Mouse (Mus musculus): ENCODE data around the gene Arl9.
"Not testable (repeated sequence)": the region's sequence is repeated elsewhere in the genome, so short reads cannot be mapped to it uniquely, and the experiment has no call there.

Arl9 gene

DNA sequence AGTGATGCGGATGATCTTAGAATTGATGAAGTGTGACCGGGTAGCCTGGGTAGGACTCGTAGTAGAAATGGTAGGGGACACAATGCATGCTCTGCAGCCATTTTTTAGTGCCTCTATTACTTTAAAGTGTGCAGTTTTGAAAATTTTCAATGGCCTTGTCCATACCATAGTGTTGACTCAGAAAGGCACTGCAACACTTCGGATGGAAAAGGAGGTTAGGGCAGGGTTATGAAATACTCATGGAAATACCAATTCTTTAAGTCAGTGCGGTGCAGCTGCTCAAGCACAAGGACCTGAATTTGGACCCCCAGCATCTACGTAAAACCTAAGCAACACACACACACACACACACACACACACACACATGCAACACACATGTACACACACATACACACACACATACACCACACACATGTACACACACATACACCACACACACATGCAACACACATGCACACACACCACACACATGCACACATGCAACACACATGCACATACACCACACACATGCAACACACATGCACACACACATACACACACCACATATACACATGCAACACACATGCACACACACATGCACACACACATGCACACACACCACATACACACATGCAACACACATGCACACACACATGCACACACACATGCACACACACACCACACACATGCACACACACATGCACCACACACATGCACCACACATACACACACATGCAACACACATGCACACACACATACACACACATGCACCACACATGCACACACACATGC is at the start of gene Arl9:
Arl9 (plus strand) TSS at position 5 of the 771 bp plus-strand sequence.
- DNase-seq (ENCODE audit: low spot score in 2 of 2) = no peak

DNA sequence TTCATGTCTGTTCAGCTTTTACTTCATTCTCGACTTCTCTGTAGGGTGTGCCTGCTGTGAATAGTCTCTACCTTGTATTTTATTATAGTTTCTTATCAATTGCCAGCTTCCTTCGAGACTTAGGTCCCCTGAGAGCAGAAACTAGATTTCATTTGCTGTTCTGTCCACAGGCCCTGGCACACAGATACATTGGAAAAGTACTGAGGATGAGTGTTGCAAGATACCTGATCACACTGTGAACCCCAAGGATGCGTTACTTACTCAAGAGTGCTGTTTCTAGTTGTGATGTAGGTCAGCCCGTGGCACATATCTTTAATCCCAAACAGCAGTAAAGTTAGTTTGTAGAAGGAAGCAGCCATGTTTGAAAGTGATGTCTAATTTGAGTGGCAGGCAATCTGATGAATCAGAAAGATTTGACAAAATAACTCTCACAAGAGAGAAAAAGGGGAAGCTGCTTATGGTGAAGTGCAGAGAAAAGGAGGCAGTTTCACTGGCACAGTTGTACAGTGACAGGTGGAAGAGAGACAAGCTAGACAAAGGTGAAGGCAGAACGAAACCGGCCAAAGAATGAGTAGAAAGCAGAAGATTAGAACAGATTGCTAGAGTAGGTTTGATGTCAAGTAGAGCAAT is 49.5 kb upstream of the Arl9 start:
- DNase-seq (ENCODE audit: low spot score in 2 of 2) = no peak

DNA sequence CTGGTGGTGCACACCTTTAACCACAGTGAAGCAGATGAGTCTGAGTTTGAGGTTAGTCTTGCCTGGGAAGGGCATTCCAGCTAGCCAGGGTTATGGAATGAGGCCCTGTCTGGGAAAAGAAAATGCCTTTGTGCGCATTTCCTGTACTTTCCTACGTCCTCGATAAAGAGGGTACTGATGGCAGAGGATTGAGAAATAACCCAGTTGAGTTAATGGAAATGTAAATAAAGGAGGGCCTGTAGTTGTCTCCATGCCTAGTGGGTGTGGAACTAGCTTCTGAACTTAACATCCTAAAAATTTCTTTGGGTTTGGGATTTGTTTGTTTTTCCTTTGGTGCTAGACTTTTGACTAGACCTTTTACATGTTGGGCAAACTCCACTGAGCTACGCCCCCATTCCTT is 48.4 kb upstream of the Arl9 start:
- DNase-seq (ENCODE audit: low spot score in 2 of 2) = no peak

DNA sequence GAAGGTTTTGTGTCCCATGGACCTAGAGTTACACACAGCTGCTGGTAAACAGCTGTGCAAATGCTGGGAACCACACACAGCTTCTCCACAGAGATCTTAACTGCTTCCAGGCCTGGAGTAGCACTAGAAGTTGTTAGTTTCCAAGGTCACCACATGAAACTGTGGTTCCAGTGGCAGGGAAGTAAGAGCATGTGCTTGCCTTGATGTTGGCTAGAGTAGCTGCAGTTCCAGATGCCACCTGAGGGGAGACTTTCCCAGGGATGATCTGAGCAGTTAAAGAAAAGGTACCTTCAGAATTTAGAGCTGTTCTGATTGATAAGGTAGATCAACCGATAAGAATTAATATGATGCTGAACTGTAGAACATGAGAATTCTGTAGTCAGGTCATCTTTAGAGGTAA is 45.9 kb upstream of the Arl9 start:
- DNase-seq (ENCODE audit: low spot score in 2 of 2) = no peak

DNA sequence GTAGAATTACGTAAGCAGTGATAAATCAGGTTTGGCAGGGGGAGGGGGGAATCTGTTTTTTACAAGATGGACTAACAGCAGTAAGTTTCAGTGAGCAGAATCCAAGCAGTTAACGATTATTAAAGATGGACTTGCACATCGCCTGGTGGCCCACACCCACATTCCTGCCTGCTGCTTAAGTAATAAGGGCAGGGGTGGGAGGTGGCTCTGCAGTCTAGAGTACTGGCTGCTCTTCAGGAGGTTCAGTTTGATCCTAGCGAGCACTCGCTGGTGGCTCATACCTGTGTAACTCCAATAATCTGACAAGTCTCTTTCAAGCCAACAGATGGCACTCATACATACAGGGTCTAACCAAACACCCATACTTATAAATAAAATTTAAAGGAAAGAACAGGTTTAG is 44.3 kb upstream of the Arl9 start:
- DNase-seq (ENCODE audit: low spot score in 2 of 2) = no peak

DNA sequence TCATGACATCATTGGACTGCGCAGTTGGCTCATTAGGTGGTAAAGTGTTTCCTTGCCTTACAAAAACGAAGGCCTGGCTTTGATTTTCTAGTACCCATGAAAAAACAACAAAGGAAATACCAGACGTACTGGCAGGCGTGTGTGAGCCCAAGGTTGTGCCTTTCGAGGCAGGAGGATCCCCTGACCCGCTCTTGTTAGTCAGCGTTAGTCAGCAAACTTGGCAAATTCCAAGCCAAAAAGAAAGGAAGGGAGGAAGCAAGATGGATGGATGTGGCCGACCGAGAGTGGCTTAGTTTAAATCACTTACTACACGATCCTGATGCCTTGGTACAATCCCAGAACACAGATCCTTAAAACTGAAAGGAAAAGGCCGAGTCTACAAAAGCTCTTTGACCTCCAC is 41.3 kb upstream of the Arl9 start:
- DNase-seq (ENCODE audit: low spot score in 2 of 2) = no peak

DNA sequence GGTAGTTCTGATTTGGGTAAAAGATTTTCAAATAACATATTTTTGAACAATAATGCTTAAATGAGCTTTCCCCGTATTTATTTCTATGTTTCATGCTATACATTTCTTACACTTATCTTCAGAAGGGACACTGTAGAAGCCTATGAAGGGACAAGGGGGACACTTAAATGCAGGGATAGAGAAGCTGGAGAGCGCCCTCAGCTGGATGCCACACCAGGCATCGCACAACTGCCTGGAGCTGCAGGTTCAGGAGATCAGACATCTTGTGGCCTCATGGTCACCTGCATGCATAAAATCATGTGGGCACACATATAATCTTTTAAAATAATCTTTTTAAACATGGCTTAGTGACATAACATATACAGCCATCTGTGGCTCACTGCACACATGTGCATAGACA is 39.2 kb upstream of the Arl9 start:
- no peak for DNase-seq (ENCODE audit: low spot score in 2 of 2)

DNA sequence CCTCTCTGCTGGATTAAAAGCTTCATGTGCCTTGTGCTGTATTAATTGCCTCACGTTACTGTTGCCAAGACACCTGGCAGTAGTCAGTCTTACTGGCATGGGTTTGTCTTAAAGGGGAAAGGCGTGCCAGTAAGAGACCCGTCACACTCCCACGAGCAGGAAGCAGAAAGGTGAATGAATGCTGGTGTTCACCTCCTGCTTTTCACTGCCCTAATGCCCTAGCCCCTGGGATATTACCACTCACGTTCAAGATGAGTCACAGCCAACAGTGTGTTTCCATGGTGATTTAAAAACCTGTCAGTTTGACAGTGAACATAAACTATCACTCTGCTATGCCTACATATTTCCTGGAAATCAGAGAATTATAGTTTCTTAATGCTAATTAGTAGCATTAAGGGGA is 34.6 kb upstream of the Arl9 start:
- DNase-seq (ENCODE audit: low spot score in 2 of 2) = no peak

DNA sequence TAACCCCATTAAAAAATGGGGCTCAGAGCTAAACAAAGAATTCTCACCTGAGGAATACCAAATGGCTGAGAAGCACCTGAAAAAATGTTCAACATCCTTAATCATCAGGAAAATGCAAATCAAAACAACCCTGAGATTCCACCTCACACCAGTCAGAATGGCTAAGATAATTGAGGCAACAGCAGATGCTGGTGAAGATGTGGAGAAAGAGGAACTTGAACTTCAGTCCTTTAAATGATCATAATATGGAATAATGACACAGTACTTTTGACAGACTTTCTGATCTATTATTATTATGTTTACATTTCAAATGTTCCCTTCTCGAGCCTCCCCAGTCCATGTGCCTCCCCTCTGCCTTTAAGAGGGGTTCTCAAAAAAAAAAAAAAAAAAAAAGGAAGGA is 32.7 kb upstream of the Arl9 start:
- DNase-seq (ENCODE audit: low spot score in 2 of 2) = not testable (repeated sequence)

DNA sequence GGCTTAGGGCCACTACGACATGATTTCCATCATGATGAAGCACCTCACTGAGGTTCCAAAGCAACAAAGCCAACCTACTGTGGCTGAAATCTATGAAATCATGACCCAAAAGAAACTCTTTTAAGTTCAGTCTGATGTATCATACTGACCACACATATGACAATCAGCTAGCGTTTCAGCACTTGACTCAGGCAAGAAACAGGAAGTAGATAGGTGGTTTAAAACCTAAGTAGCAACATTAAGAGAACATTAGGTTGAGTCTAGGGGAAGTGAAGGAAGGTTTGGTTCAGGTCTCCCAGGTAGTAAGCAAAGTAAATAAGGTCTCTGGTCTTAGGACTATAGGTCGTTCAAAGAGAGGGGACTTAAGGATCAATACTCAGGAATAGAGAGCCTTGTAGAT is 30.4 kb upstream of the Arl9 start:
- no peak for DNase-seq (ENCODE audit: low spot score in 2 of 2)

DNA sequence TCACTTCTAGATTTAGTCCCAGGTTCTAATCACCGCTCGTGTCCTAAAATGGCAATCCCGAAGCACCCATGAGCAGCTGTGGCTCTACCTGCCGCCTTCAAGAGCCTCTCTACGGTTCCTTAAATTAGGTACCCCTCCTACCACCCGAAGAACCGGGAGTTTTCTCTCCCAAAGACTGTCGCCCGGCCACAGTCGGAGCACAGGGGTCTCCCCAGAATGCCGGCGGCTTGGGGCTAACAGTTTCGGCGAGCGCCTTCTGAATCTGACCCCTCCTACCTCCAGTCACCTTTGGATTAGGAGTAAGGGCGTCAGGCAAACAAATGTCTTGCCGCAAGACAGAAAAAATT is 29.7 kb upstream of the Arl9 start:
- DNase-seq (ENCODE audit: low spot score in 2 of 2) = no peak

DNA sequence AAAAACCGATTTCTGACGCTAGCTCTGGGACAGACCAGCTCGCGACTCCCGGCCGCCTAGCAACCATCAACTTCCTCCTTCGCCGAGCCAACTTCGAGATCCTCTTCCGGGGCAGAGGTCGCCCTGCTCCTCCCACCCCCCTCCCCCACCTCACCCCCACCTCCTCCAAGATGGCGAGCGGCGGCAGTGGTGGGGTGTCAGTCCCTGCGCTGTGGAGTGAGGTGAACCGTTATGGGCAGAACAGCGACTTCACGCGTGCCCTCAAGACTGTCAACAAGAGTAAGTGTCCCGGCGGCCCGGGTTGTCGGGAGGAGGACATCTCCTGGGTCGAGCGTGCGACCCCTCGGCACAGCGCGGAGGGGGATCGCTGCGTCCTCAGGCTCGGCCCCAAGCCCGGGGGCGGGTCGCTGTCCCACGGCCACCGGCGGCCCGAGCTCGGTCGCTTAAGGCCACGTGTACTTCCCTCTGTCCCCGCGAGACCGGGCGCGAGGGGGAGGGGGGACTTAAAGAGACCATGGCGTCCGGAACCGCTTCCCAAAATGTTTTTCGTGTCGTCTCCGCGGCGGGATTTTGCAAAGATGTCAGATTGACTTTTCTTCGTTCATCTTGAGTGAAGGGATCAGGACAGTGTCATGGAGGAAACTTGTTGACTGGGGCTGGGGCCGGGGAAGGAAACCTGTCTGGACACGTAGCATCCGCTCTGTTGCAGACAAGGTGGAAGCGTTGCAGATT is 29.1 kb upstream of the Arl9 start, which contains the start of gene Srp72:
Srp72 (plus strand) TSS at position 130 of the 732 bp plus-strand sequence.
- DNase-seq (ENCODE audit: low spot score in 2 of 2) = peak; percentile 68 to 69

DNA sequence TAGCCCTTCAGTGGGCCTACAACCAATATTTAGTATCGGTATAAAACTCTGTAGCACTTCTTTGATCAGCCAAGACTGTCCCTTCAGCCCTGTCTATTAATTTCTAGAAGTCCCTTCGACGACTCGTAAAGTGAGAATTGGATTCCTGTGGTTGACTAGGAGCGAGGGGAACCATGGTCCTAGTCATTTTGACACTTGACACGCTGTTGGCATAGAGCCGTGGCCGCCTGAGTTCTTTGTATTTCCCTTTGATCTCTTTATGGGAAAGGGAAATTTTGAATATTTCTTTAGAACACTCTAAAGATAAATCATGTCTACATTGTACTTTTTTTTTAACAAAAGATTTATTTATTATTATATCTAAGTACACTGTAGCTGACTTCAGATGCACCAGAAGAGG is 28.1 kb upstream of the Arl9 start:
- no peak for DNase-seq (ENCODE audit: low spot score in 2 of 2)

DNA sequence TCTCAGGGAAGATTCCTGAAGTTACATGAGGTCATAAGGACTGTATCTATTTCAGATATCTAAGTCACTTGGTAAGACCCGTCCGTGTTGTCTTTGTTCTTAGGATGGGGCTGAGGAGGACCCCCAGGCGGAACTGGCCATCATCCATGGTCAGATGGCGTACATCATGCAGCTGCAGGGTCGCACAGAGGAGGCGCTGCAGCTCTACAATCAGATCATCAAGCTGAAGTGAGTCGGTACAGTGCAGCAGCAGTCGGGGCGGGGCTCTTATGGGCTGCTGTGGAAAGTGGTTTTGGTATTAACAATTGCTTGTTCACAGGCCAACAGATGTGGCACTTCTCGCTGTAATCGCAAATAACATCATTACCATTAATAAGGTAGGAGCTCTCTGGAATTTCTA is 19.8 kb upstream of the Arl9 start:
- DNase-seq (ENCODE audit: low spot score in 2 of 2) = no peak

DNA sequence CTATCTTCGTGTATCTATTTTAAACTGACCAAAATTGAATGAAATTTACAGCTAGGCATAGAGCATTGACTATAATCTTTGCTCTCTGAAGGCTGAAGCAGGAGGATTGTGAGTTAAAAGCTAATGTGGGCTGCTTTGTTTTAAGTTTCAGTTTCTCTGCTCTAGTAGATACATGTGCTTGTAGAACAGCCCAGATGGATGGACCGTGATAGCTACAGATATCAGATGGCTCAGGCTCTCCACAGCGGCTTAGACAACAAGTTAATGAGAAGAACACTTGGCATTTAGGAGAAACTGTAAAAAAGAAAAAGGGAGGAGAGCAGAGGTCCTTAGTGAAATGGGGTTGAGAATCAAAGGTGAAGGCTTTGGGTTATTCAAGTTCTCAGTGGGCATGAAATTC is 13.1 kb upstream of the Arl9 start:
- DNase-seq (ENCODE audit: low spot score in 2 of 2) = no peak

DNA sequence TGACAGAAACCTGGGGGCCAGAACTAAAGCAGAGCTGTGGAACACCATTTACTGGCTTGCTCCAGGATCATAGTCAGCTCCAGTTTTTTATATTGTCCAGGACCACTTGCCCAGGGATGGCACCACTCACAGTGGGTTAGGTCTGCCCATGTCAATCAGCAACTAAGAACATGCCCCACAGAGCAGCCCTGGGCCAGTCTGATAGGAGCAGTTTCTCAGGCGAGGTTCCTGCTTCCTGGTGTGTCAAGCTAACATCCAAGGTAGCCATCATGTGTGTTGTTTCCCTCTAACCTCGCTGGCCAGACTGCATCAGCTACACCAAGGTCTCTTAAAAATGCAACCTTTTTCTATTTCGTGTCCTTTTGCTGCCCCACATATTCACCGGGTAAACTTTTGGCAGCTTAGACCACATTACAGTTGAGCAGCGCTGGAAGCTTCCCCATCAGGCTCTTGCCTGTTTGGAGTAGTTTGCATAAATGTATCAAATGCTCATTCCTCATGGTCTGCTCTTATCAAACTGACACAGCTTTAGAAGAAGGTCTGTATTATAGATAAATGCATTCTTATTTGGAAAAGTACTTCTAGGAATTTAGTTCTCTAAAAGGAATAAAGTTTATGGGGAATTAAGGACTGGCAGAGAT is 10.6 kb upstream of the Arl9 start:
- no peak for DNase-seq (ENCODE audit: low spot score in 2 of 2)

DNA sequence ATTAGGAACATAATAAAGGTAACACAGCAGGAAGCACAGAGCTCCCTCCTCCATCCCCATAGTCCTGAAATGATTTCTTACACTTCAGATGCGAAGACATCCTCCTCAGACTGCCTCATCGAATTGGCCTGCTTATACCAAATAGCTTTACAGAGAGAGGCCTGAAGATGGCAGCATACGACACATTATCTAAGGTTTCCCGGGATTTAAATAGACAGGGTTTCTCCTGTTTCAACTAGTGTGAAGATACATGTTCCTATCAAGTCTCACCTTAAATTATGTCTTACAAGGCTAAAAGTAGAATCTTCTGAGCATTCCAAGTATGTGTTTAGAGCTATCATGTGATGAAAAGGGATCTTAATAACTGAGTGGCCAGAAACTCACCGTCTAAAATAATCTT is 5.4 kb upstream of the Arl9 start:
- no peak for DNase-seq (ENCODE audit: low spot score in 2 of 2)

DNA sequence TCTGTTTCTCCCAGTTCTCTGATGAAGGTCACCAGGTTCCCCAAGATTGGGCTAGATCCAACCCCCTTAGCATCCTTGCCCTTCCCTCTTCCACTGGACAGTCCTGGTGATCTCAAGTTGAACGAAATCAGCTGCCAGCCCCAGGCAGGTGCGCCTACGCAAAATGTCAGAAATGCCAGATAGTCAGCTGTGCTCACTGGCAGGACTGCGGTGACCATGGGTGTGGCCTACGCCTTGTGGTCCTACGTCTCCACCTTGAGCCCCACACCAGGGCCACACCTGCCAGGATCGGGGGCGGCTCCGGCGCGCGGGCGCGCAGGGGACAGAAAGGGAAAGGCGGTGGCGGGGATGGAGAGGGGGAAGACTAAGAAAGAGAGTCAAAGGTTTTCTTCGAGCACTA is 2.7 kb upstream of the Arl9 start:
- no peak for DNase-seq (ENCODE audit: low spot score in 2 of 2)

DNA sequence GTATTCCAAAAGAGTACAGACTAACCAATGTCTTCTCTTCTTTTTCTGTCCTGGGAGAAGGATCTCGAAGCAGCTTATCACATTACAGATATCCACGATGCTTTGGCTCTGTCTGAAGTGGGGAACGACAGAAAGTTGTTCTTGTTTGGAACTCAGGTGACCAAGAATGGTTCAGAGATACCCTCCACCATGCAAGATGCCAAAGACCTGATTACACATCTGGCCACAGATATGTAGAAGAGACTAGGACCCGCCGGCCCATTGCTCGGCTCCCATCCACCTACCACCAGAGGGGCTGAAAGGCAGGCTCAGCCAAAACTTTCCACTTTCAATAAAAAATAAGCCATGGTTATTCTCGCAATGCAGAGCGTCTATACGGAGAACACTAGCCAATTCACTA is 6.5 kb downstream of the Arl9 start:
- DNase-seq (ENCODE audit: low spot score in 2 of 2) = no peak

DNA sequence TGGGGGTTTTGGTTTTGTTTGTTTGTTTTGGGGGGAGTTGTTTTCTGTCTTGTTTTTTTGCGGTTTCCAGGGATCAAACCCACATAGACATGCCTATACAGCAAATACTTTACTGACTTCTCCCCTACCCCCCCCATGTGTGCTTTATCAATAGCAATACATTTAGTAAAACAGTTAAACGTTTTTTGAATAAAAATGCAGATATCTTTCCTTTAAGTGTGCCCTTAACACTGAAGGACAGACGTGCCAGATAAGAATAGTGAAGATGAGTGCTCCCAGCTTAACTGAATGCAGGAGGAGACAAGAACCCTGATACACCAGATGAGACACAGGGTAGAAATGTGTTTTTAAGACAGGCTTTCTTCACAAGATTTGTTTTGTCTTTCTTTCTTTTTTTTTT is 7.2 kb downstream of the Arl9 start:
- no peak for DNase-seq (ENCODE audit: low spot score in 2 of 2)

DNA sequence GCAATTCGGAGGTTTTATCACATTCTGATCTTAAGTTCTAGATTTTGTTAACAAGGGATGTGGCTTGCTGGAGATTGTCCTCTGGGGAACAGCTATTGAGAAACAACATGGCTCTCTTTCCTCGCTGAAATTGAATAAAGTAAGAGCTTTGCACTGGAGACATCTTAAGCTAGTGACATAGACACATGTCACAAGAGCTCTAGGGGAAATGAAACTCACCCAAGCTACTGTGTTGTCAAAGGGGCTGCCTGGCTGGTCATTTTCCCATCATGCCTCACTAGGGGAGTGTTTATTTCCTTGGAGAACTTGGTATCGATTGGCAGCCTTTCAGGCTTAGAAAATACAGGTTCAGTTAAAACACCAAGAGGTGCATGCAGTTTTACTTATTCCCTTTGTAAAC is 9.3 kb downstream of the Arl9 start:
- DNase-seq (ENCODE audit: low spot score in 2 of 2) = no peak
